Mouse (Mus musculus): Measurements from ENCODE around the gene Gkap1. TPM values are rescaled to one million over a fixed set of nuclear protein-coding genes. Genes with fewer than 3 reads are reported as not detected.

Gene Gkap1
- total RNA-seq (2015), result 8.9 and 16.6 TPM in 2 replicates
- 7.9 and 10.0 TPM in 2 replicates for total RNA-seq (2017)

DNA sequence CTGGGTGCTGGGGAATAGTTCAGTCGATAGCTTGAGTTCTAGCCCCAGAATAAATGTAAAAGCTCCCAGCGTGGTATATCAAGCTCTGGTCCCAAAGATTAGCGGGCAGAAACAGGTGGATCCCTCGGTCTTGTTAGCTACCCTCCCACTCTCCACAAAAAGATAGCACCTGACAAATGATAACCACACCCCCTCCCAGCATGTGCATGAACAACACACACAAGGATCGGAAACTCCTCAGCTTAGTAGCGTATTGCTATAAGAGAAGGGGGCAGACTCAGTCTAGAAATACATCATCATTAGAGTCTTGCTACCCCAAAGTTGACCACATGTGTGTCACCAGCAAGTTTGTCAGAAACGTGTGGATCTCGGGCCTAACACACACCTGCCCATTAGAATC lies at the start of gene Gkap1:
TSS of gene Gkap1 (minus strand) at position 101 of the 400 bp plus-strand sequence.
- ATAC-seq (ENCODE audit: poor library complexity, severe bottlenecking), result no peak

DNA sequence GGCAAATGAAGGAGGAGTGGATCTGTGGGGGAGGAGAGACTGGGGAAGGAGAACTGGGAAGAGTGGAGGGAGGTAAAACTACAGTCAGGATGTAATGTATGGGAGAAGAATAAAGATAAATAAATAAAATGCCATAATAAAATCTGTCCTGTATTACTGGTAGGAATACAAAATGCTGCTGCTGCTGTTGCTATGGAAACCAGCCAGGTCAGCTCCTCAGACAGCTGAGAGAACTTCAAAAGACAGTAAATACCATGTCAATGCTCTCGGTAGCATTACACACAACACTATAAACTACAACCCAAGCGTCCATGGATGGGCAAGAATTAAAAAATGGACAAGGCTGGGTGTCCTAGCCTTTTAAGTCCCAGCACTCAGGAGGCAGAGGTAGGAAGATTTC lies 42.3 kb upstream of the Gkap1 start:
- ATAC-seq (ENCODE audit: poor library complexity, severe bottlenecking), result no peak

DNA sequence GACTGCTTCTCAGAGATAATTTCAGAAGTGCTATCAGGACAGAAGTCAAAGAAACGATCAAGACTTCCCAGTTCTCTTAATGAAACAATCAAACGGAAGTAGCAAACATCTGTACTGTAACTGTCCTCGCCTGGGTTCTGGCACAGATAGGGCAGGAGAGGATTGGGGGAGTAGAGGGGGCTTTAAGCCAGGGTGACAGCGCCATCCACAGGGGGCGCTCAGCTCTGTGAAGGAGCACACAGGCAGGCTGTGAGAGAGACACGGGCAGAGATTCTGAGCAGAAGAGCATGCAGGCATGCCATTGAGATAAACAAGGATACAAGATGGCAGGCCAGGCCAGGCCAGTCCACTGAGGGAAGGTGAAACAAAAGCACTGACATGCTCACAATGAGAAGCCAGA lies 39.5 kb upstream of the Gkap1 start:
- ATAC-seq (ENCODE audit: poor library complexity, severe bottlenecking), result no peak

DNA sequence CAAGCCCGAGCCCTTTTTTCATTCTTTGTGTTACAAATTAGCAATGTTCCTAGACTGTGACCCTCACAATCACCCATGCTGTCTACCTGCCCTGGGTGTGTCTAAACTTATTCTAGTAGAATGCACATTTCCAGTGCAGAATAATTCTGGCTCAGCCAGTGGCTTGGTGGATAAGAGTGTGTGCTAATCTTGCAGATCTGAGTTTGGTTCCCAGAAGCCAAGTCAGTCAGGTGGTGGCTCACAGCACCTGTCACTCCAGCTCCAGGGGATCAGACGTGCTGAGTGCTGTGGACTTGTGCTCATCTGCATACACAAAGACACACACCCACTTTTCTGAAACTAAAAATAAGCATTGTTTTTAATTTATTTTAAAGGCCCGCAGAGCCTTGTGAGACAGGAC lies 38.3 kb upstream of the Gkap1 start:
- no peak for ATAC-seq (ENCODE audit: poor library complexity, severe bottlenecking)

DNA sequence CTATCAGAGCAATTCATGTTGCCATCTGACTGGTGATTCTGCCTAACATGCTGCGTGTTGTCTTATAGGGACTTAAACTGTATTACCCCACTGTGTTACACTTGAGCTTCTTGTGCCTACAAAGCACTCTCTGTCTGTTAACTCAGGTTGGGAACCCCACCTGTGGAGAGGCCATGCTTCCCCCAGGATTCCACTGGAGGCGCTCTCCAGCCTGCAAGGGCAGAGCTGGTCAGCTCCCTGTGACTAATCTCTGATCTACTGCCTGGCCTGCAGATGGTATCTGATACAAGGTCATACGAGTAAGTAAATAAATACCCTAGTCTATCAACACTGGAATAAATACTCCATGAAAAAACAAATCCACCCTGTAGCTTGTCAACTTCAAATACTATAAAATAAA lies 35.9 kb upstream of the Gkap1 start:
- no peak for ATAC-seq (ENCODE audit: poor library complexity, severe bottlenecking)

GRCm38 (mm10) chr13:58309499-58309898 lies 34.0 kb upstream of the Gkap1 start:
- ATAC-seq (ENCODE audit: poor library complexity, severe bottlenecking), result no peak

- no peak for ATAC-seq (ENCODE audit: poor library complexity, severe bottlenecking)
Observed at GRCm38 (mm10) chr13:58307453-58307852, 32.0 kb upstream of the Gkap1 start.

GRCm38 (mm10) chr13:58305230-58305629 lies 29.7 kb upstream of the Gkap1 start:
- no peak for ATAC-seq (ENCODE audit: poor library complexity, severe bottlenecking)

- no peak for ATAC-seq (ENCODE audit: poor library complexity, severe bottlenecking)
Observed at GRCm38 (mm10) chr13:58302421-58303145, 27.1 kb upstream of the Gkap1 start.

- no peak for ATAC-seq (ENCODE audit: poor library complexity, severe bottlenecking)
Observed at GRCm38 (mm10) chr13:58301961-58302360, 26.5 kb upstream of the Gkap1 start.

- ATAC-seq (ENCODE audit: poor library complexity, severe bottlenecking), result no peak
Observed at GRCm38 (mm10) chr13:58298756-58299155, 23.3 kb upstream of the Gkap1 start.

GRCm38 (mm10) chr13:58295582-58295981 lies 20.1 kb upstream of the Gkap1 start:
- no peak for ATAC-seq (ENCODE audit: poor library complexity, severe bottlenecking)

DNA sequence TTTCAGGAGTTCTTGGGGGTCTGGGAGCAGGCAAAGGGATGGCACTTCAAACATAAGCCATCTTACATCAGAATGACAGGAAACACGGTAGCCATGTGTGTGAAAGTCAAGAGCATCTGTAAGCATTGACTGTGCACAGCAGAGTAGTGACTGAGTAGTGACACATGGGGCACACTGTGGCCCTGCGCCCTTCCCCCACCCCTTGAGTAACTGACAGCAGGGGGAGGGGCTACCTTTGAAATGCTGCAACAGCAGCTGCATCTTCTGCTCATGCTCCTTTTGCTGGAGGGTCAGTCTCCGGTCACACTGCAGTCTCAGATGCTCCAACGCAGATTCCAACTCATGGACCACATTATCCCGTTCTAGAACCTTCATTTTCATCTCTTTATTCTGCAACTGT lies 17.3 kb upstream of the Gkap1 start:
- ATAC-seq (ENCODE audit: poor library complexity, severe bottlenecking), result no peak

DNA sequence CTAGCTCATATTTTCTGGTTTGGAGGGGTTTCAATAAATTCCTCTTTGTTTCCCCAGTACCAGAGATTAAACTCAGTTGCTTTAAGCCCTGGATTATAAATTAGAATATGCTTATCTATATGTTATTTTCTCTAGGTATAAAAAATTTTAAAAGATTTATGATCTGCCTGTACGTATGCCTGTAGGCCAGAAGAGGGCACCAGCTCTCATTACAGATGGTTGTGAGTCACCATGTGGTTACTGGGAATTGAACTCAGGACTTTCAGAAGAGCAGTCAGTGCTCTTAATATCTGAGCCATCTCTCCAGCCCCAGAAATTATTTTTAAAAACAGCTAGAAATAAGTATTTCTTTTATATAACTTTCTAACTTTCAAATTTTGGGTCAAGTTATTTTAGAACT lies 13.8 kb upstream of the Gkap1 start:
- ATAC-seq (ENCODE audit: poor library complexity, severe bottlenecking), result no peak

GRCm38 (mm10) chr13:58287822-58288221 lies 12.3 kb upstream of the Gkap1 start:
- ATAC-seq (ENCODE audit: poor library complexity, severe bottlenecking), result peak; percentile 91

GRCm38 (mm10) chr13:58283466-58283865 lies 8.0 kb upstream of the Gkap1 start:
- ATAC-seq (ENCODE audit: poor library complexity, severe bottlenecking), result no peak

- ATAC-seq (ENCODE audit: poor library complexity, severe bottlenecking), result no peak
Observed at GRCm38 (mm10) chr13:58281936-58282335, 6.4 kb upstream of the Gkap1 start.

DNA sequence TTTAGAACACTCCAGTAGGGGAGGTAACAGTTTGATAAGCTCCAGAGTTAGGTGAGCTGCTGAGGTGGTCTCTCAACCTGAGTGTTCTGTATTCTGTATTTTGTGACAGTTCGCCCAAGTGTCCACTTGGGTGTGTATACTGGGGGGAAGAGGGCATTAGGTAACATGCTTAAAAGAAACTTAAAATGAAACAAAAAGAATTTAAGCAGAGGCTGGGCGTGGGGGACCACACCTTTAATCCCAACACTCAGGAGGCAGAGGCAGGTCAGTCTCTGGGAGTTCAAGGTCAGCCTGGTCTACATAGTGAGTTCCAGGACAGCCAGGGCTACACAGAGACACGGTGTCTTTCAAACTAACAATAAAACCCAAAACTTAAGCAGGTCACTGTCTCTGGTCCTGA lies 5.0 kb upstream of the Gkap1 start:
- no peak for ATAC-seq (ENCODE audit: poor library complexity, severe bottlenecking)

GRCm38 (mm10) chr13:58276256-58276655 lies 757 bp upstream of the Gkap1 start:
- no peak for ATAC-seq (ENCODE audit: poor library complexity, severe bottlenecking)

- ATAC-seq (ENCODE audit: poor library complexity, severe bottlenecking), result no peak
Observed at GRCm38 (mm10) chr13:58275076-58275475, 423 bp downstream of the Gkap1 start.

GRCm38 (mm10) chr13:58274259-58274991 lies 1.1 kb downstream of the Gkap1 start:
- peak; percentile 66 for ATAC-seq (ENCODE audit: poor library complexity, severe bottlenecking)
